Mouse (Mus musculus) neural tube, embryonic 11.5 days (tissue): ENCODE measurements around the gene Ptprm. TPM values are rescaled to one million over a fixed set of nuclear protein-coding genes. Genes with fewer than 3 reads are reported as not detected.

ENCODE experiments used
- ATAC-seq: fragments of 200-750 bp; cut with Nextera tagmentation; 2 replicates; pipeline ENCODE4 v1.8.0; 2017; ENCODE audit warnings: moderate number of reproducible peaks, mild to moderate bottlenecking, moderate TSS enrichment, moderate library complexity; ENCODE audit not compliant: insufficient read depth, low FRiP score, low TSS enrichment
- DNase-seq: peaks from one replicate; pipeline ENCODE4 v3.0.0-alpha.2; 2015; ENCODE audit warnings: low spot score
- H3K27ac ChIP-seq: fragments of 300-500 bp; sonication (generic); 2 replicates; pipeline ENCODE4 v1.5.1; 2014; ENCODE audit warnings: low read depth, mild to moderate bottlenecking, low read length
- H3K27me3 ChIP-seq: fragments of 300-500 bp; sonication (generic); 2 replicates; pipeline ENCODE4 v1.6.1; 2014; ENCODE audit warnings: mild to moderate bottlenecking, low read length, mixed read lengths; ENCODE audit not compliant: control insufficient read depth, insufficient read depth
- H3K36me3 ChIP-seq: fragments of 300-500 bp; sonication (generic); 2 replicates; pipeline ENCODE4 v1.6.1; 2014; ENCODE audit warnings: mild to moderate bottlenecking, low read length, moderate library complexity, mixed read lengths; ENCODE audit not compliant: control insufficient read depth, insufficient read depth
- H3K4me1 ChIP-seq: fragments of 300-500 bp; sonication (generic); 2 replicates; pipeline ENCODE4 v1.6.1; 2014; ENCODE audit warnings: low read length, mixed read lengths; ENCODE audit not compliant: control insufficient read depth, insufficient read depth
- H3K4me2 ChIP-seq: fragments of 300-500 bp; sonication (generic); 2 replicates; pipeline ENCODE4 v1.6.1; 2014; ENCODE audit warnings: low read depth, mild to moderate bottlenecking, moderate library complexity
- H3K4me3 ChIP-seq: fragments of 300-500 bp; sonication (generic); 2 replicates; pipeline ENCODE4 v1.5.1; 2014; ENCODE audit warnings: low read depth, low read length
- H3K9ac ChIP-seq: fragments of 300-500 bp; sonication (generic); 2 replicates; pipeline ENCODE4 v1.6.1; 2014; ENCODE audit warnings: mild to moderate bottlenecking, low read length
- H3K9me3 ChIP-seq: fragments of 300-500 bp; sonication (generic); 2 replicates; pipeline ENCODE4 v1.6.1; 2016; ENCODE audit warnings: low read length; ENCODE audit not compliant: control insufficient read depth
- WGBS: fragments of 180-500 bp; shearing (Covaris S2); extraction: QIAGEN DNeasy Blood & Tissue Kit; methylation state at CpG from one replicate; pipeline ENCODE4 v1.1.7; 2014; 5-methylcytosine and 5-hydroxymethylcytosine counted together
- polyA plus RNA-seq: library from polyadenylated mRNA; unstranded; fragments of >200 nt; fragmentation: Nextera tagmentation; extraction: Ambion mirVana; gene quantifications from 2 replicates; pipeline ENCODE4 v1.2.1, GENCODE M21; 2014

Ptprm gene
- polyA plus RNA-seq, 1 experiment from 2014 or later: 12.7 TPM

DNA sequence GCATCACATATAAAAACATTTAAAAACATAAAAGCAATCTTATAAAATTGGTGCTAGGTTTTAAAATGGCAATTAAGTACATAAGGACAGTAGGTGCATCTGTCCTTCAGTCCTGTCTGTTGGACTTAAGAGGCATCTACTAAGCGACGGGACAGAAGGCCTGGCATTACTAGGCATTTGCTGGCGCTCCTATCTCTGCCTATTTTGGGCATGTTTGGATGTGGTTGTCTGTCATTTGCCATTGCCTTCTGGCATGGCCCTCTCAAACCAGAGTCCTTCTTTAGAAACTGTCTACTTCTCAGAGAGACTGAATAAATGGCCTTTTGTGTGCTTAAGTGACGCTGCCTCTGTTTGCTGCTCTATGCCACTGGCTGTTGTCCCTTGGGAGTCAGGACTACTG lies 570.7 kb downstream of the Ptprm start:
- Histone ChIP-seq H3K9me3 (no peaks in the 10 kb centered on the region), H3K27ac (no peak overlapping the region), H3K27me3 (no peaks in the 10 kb centered on the region), H3K4me3 (no peak overlapping the region), H3K4me2 (no peak overlapping the region), H3K36me3 (no peaks in the 10 kb centered on the region), H3K9ac (no peak overlapping the region), H3K4me1 (peaks cover 8% of the 10 kb centered on the region; the same call in 1 of the 2 replicates)
- DNase-seq (no peak), ATAC-seq (no peak)
- 79% methylated on average over 4 of the region's 4 CpGs for WGBS

DNA sequence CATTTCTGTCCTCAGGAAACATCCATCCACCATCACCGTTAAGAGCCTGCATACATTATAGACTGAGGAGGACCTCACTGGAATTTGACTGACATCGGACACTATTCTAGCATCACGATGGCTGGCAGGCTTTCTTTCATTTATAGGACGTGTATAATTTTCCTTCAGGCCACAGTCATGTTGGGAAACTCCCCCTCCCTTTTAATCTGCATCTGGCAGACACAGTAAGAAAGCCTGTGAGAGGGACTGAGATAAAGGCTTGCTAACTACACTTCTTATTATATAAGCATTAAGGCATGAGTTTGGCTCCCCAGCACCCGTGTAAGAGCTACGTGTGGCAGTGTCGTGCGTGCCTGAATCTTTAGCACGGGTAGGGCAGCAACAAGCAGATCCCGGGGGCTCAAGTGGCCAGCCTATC lies 571.2 kb downstream of the Ptprm start:
- no peak for ATAC-seq

DNA sequence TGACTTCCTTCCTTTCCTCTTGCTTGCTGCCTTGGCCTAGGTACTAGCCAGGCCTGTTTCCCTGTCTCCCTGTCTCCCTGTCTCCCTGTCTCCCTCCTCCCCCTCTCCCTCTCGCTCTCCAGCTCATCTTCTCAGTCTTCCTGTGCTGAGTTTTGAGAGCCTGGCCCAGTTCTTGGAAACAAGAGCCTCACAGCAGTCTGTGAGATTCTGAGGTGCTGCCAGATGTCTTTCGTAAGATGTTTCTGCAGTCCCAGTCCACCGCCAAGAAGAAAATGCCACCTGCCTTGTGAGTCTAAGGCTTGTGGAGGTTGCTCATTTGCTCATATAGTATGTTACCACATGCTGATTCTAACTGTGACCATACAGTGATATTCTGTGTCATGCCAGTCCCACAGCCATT lies 572.3 kb downstream of the Ptprm start:
- H3K27me3 ChIP-seq: no peaks in the 10 kb centered on the region
- H3K9ac ChIP-seq: no peak overlapping the region
- ATAC-seq (no peak), DNase-seq (no peak)
- H3K9me3 ChIP-seq: no peaks in the 10 kb centered on the region
- no peak overlapping the region for H3K4me3 ChIP-seq
- 88% methylated on average over 3 of the region's 3 CpGs for WGBS
- no peak overlapping the region for H3K4me2 ChIP-seq
- H3K4me1 ChIP-seq: peaks cover 8% of the 10 kb centered on the region; the same call in 1 of the 2 replicates
- H3K36me3 ChIP-seq: no peaks in the 10 kb centered on the region
- no peak overlapping the region for H3K27ac ChIP-seq

More for the DNA sequence above, 571.2 kb downstream of the Ptprm start:
- no peak overlapping the region for H3K27ac ChIP-seq
- H3K4me2 ChIP-seq: no peak overlapping the region
- no peak overlapping the region for H3K9ac ChIP-seq
- no peaks in the 10 kb centered on the region for H3K9me3 ChIP-seq
- no peaks in the 10 kb centered on the region for H3K27me3 ChIP-seq
- no peak for DNase-seq
- no peak overlapping the region for H3K4me3 ChIP-seq
- peaks cover 8% of the 10 kb centered on the region; the same call in 1 of the 2 replicates for H3K4me1 ChIP-seq
- no peaks in the 10 kb centered on the region for H3K36me3 ChIP-seq
- 87% methylated on average over 10 of the region's 10 CpGs for WGBS

DNA sequence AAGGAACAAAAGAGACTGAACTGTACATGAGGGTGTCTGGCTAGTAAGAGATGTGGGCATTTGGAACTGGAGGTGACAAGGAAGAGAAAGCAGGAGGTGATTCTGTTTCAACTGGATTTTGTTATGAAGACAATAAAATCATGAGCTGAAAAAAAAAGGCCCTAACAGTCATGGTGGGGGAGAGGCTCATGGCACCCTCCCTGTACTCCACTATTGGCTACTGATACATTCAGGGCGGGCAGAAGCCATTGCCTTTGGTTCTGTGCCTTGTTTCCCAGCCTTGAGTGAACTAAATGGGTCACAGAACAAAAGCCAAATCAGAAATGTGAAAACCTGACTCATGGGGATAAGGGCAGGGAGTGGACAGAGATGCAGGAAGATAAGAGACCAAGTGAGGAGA lies 575.2 kb downstream of the Ptprm start:
- Histone ChIP-seq H3K4me3 (no peak overlapping the region), H3K36me3 (no peaks in the 10 kb centered on the region), H3K9me3 (no peaks in the 10 kb centered on the region), H3K4me1 (no peaks in the 10 kb centered on the region), H3K27ac (no peak overlapping the region), H3K27me3 (no peaks in the 10 kb centered on the region), H3K4me2 (no peak overlapping the region), H3K9ac (no peak overlapping the region)
- 74% methylated on average over 1 of the region's 1 CpGs for WGBS
- no peak for ATAC-seq
- DNase-seq: no peak

DNA sequence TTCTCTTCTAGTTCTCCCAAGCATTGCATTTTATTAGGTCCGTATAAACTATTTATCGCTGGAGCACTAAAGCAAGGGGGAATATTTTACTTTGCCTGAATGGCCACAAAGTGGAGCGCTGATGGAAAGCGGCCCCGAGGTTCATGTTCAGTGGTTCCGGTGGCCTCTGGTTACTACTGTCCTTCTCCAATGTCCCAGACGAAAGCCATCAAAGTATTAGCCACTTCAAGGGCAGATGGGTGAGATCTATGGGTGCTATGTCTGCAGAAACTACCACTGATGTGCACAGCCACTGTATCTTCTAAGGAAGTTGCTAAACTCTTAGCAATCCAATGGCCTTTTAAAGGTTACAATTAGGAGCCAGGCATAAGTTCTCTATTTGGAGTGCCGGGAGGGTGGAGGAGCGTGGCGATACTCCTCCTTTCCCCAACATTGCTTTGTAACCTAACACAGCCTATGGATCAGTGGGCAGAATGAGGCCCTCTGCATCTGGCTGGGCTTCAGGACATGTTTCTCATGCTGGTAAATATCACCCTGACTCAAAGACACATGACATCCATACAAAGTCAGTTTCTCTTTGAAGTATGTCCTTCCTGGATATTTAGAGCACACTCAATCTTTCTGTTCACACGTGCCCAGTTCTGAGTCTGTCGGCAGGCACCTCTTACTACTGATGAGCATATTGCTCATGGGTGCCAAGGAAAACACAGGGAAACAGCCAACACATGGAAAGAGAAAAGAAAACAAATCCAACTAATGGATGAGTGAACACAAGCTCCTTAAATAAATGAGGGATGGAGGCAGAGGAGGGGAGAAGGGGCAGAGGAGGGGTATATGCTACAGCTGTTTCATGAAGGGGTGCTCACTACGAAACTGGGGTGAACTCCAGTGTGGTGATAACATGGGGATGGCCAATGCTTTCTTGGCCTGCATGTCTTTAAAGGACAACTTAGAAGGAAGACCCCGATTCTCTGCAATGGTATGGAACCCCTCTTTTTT lies 584.6 kb downstream of the Ptprm start:
- Histone ChIP-seq H3K36me3 (no peaks in the 10 kb centered on the region), H3K9ac (no peak overlapping the region), H3K9me3 (no peaks in the 10 kb centered on the region), H3K4me1 (no peaks in the 10 kb centered on the region), H3K27ac (no peak overlapping the region), H3K4me2 (no peak overlapping the region), H3K4me3 (no peak overlapping the region), H3K27me3 (no peaks in the 10 kb centered on the region)
- DNase-seq (no peak), ATAC-seq (no peak)
- WGBS: 80% methylated on average over 14 of the region's 14 CpGs

DNA sequence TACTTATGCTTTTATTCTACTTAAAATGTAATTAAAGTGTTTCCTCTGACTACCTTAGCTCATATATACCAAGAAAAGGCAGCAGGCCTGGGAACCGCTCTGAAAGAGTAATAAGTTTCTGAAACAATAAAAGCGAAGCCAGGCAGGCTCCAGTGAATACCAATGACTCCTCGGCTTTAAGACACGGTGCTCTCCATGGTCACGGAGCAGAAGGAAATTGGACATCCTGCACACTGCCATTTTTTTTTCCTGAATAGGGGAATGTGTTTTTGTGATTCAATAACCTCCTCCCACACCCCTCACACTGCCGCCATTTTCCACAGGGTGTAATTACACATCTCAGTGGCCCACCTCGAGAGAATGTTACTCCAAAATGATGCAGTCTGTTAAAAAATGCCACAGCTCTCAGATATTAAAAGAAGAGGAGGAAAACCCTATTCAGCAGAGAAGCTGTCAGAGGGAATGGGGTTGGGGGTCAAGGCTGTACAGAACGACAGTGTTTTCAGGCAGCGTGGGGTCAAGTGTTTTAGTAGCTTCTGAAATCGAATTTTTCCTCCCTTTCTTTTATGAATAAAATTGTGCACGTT lies 585.5 kb downstream of the Ptprm start:
- Histone ChIP-seq H3K36me3 (no peaks in the 10 kb centered on the region), H3K9me3 (no peaks in the 10 kb centered on the region), H3K4me3 (no peak overlapping the region), H3K4me1 (no peaks in the 10 kb centered on the region), H3K27me3 (no peaks in the 10 kb centered on the region), H3K4me2 (no peak overlapping the region), H3K27ac (no peak overlapping the region), H3K9ac (no peak overlapping the region)
- ATAC-seq: peak; percentile 69; the same call in 1 of the 2 replicates
- WGBS: 46% methylated on average over 11 of the region's 11 CpGs
- DNase-seq: no peak

DNA sequence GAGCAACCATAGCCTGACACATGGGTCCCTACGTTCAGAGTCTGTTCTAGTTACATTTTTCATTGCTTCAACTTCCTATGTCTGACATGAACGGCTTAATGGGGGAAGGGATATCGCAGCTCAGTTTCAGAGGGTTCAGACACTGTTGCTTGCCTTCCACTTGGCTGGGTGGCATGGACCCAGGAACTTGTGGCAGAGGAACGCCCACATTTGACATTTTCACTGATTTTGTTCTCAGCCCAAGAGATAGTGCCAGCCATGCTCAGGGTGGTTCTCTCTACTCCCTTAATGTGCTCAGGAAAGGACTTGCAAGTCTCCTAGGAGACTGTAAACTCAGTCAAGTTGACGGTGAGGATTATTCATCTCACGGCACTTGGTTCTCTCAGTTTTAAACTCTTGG lies 588.1 kb downstream of the Ptprm start:
- no peak overlapping the region for H3K4me2 ChIP-seq
- DNase-seq (no peak), ATAC-seq (no peak)
- no peak overlapping the region for H3K27ac ChIP-seq
- H3K9me3 ChIP-seq: no peaks in the 10 kb centered on the region
- WGBS: 86% methylated on average over 6 of the region's 6 CpGs
- H3K4me3 ChIP-seq: no peak overlapping the region
- H3K36me3 ChIP-seq: no peaks in the 10 kb centered on the region
- H3K27me3 ChIP-seq: no peaks in the 10 kb centered on the region
- H3K4me1 ChIP-seq: peaks cover 2% of the 10 kb centered on the region
- H3K9ac ChIP-seq: no peak overlapping the region

DNA sequence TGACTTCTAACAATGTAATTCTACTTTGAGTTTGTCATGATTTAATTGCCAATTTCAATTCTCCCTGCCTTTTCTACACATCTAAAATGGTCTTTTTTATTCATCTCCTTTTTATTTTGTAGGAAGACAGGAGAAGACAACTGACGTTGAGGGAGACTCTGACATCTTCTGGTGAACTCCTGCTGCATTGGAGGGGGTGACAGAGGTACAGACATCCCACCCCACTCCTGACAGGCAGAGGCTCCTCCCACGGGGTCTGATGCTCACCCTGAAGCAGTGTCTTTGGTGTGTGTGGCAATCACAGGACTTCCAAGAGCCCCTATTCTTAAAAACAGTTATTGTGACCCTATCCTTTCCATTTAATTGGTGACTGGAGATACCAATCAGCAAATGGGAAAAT lies 589.8 kb downstream of the Ptprm start:
- Histone ChIP-seq H3K4me3 (no peak overlapping the region), H3K36me3 (no peaks in the 10 kb centered on the region), H3K27ac (no peak overlapping the region), H3K9ac (no peak overlapping the region), H3K9me3 (no peaks in the 10 kb centered on the region), H3K27me3 (no peaks in the 10 kb centered on the region), H3K4me1 (peaks cover 2% of the 10 kb centered on the region), H3K4me2 (no peak overlapping the region)
- no peak for ATAC-seq
- 75% methylated on average over 2 of the region's 2 CpGs for WGBS
- no peak for DNase-seq
